Mouse (Mus musculus) MEL (cell line): ENCODE measurements around the gene Sbsn. TPM values are rescaled to one million over a fixed set of nuclear protein-coding genes. Genes with fewer than 3 reads are reported as not detected.

Experiments
- DNase-seq: peaks from one replicate; pipeline ENCODE4 v3.0.0; 2011; ENCODE audit warnings: low read depth, low spot score
- H3K27ac ChIP-seq: 2 replicates; pipeline ENCODE4 v1.5.1; 2012; ENCODE audit warnings: low read depth, mild to moderate bottlenecking, control low read depth, low read length, moderate library complexity; ENCODE audit not compliant: control insufficient read depth
- H3K27me3 ChIP-seq, 2 experiments: fragments of 150-350 bp in 1 of 2; sonication (generic) in 1 of 2; 2 replicates each; pipeline ENCODE4 v1.6.1; 2012; ENCODE audit warnings: low read length in 2 of 2, mild to moderate bottlenecking in 2 of 2, improper control_type of control experiment in 1 of 2, moderate library complexity in 1 of 2; ENCODE audit not compliant: insufficient read depth in 2 of 2, control insufficient read depth in 1 of 2
- H3K36me3 ChIP-seq, 2 experiments: 2 replicates each; pipeline ENCODE4 v1.6.1; 2012 to 2014; ENCODE audit warnings: low read length in 2 of 2, improper control_type of control experiment in 1 of 2, inconsistent platforms in 1 of 2, mild to moderate bottlenecking in 1 of 2; ENCODE audit not compliant: insufficient read depth in 2 of 2, control insufficient read depth in 1 of 2
- H3K4me1 ChIP-seq, 2 experiments: fragments of 150-350 bp in 1 of 2; sonication (generic) in 1 of 2; 2 replicates each; pipeline ENCODE4 v1.6.1; 2012; ENCODE audit warnings: low read length in 2 of 2, improper control_type of control experiment in 1 of 2, mild to moderate bottlenecking in 1 of 2; ENCODE audit not compliant: insufficient read depth in 2 of 2, control insufficient read depth in 1 of 2
- H3K4me3 ChIP-seq, 2 experiments: fragments of 150-350 bp in 1 of 2; sonication (generic) in 1 of 2; 2 replicates each; pipeline ENCODE4 v1.5.1; 2012; ENCODE audit warnings: low read depth in 2 of 2, low read length in 2 of 2, mild to moderate bottlenecking in 2 of 2, moderate library complexity in 2 of 2, control low read depth in 1 of 2, improper control_type of control experiment in 1 of 2; ENCODE audit not compliant: control insufficient read depth in 1 of 2, insufficient read depth in 1 of 2
- H3K79me2 ChIP-seq: 2 replicates; pipeline ENCODE4 v1.6.1; 2012; ENCODE audit warnings: mild to moderate bottlenecking, low read length, moderate library complexity; ENCODE audit not compliant: control insufficient read depth, poor library complexity, insufficient read depth
- H3K9ac ChIP-seq: 2 replicates; pipeline ENCODE4 v1.6.1; 2012; ENCODE audit warnings: low read depth, mild to moderate bottlenecking, control low read depth, low read length, moderate library complexity; ENCODE audit not compliant: control insufficient read depth, poor library complexity, severe bottlenecking
- H3K9me3 ChIP-seq: fragments of 150-350 bp; sonication (generic); replicated peaks from 2 replicates; pipeline ENCODE4 v1.6.1; 2012; ENCODE audit warnings: mild to moderate bottlenecking, low read length, improper control_type of control experiment, moderate library complexity; ENCODE audit not compliant: insufficient read depth
- BHLHE40 ChIP-seq: IDR thresholded peaks from 2 replicates; pipeline ENCODE4 v1.6.1; 2012; ENCODE audit warnings: low read depth, mild to moderate bottlenecking, inconsistent platforms, low read length, improper control_type of control experiment, borderline replicate concordance
- CHD1 ChIP-seq: IDR thresholded peaks from 2 replicates; pipeline ENCODE4 v1.6.1; 2012; ENCODE audit warnings: low read depth, mild to moderate bottlenecking, inconsistent platforms, low read length, improper control_type of control experiment
- CHD2 ChIP-seq: IDR thresholded peaks from 2 replicates; pipeline ENCODE4 v1.6.1; 2011; ENCODE audit warnings: low read length, improper control_type of control experiment
- CTCF ChIP-seq, 3 experiments: IDR thresholded peaks in 2 of 3; conservative IDR thresholded peaks in 1 of 3; 2 replicates each; pipeline ENCODE4 v1.5.1; 2011 to 2012; ENCODE audit warnings: low read length in 3 of 3, low read depth in 2 of 3, mild to moderate bottlenecking in 2 of 3, improper control_type of control experiment in 1 of 3, inconsistent platforms in 1 of 3, mixed read lengths in 1 of 3, moderate library complexity in 1 of 3; ENCODE audit not compliant: control insufficient read depth in 1 of 3, insufficient read depth in 1 of 3, poor library complexity in 1 of 3, severe bottlenecking in 1 of 3
- E2F4 ChIP-seq: IDR thresholded peaks from 2 replicates; pipeline ENCODE4 v1.6.1; 2011; ENCODE audit warnings: low read depth, low read length, improper control_type of control experiment, borderline replicate concordance
- ELF1 ChIP-seq: IDR thresholded peaks from 2 replicates; pipeline ENCODE4 v1.6.1; 2014; ENCODE audit warnings: low read depth, mild to moderate bottlenecking, inconsistent platforms, low read length, improper control_type of control experiment, moderate library complexity
- EP300 ChIP-seq, 2 experiments: IDR thresholded peaks; 2 replicates each; pipeline ENCODE4 v1.6.1; 2011; ENCODE audit warnings: improper control_type of control experiment in 2 of 2, low read length in 2 of 2, low read depth in 1 of 2, mild to moderate bottlenecking in 1 of 2
- ETS1 ChIP-seq: IDR thresholded peaks from 2 replicates; pipeline ENCODE4 v1.6.1; 2012; ENCODE audit warnings: low read depth, mild to moderate bottlenecking, inconsistent platforms, low read length, improper control_type of control experiment, moderate library complexity
- GABPA ChIP-seq: IDR thresholded peaks from 2 replicates; pipeline ENCODE4 v1.6.1; 2012; ENCODE audit warnings: low read depth, mild to moderate bottlenecking, inconsistent platforms, low read length, improper control_type of control experiment, moderate library complexity
- GATA1 ChIP-seq: IDR thresholded peaks from 2 replicates; pipeline ENCODE4 v1.6.1; 2011; ENCODE audit warnings: low read depth, low read length, improper control_type of control experiment
- HCFC1 ChIP-seq: IDR thresholded peaks from 2 replicates; pipeline ENCODE4 v1.6.1; 2012; ENCODE audit warnings: low read depth, mild to moderate bottlenecking, inconsistent platforms, low read length, improper control_type of control experiment, moderate library complexity
- JUND ChIP-seq: IDR thresholded peaks from 2 replicates; pipeline ENCODE4 v1.6.1; 2011; ENCODE audit warnings: low read depth, mild to moderate bottlenecking, improper control_type of control experiment, low read length
- KAT2A ChIP-seq: conservative IDR thresholded peaks from 2 replicates; pipeline ENCODE4 v1.6.1; 2012; ENCODE audit warnings: low read depth, low read length, improper control_type of control experiment, inconsistent platforms
- MAFK ChIP-seq: IDR thresholded peaks from 2 replicates; pipeline ENCODE4 v1.6.1; 2011; ENCODE audit warnings: low read depth, mild to moderate bottlenecking, low read length, improper control_type of control experiment, borderline replicate concordance
- MAX ChIP-seq: IDR thresholded peaks from 2 replicates; pipeline ENCODE4 v1.6.1; 2011; ENCODE audit warnings: low read length, improper control_type of control experiment
- MEF2A ChIP-seq: IDR thresholded peaks from 2 replicates; pipeline ENCODE4 v1.6.1; 2014; ENCODE audit warnings: low read depth, mild to moderate bottlenecking, inconsistent platforms, low read length, improper control_type of control experiment; ENCODE audit not compliant: poor library complexity, insufficient replicate concordance, severe bottlenecking; ENCODE audit errors: extremely low read depth
- MXI1 ChIP-seq: IDR thresholded peaks from 2 replicates; pipeline ENCODE4 v1.6.1; 2011; ENCODE audit warnings: mild to moderate bottlenecking, low read depth, low read length, improper control_type of control experiment
- MYB ChIP-seq: IDR thresholded peaks from 2 replicates; pipeline ENCODE4 v1.6.1; 2011; ENCODE audit warnings: mild to moderate bottlenecking, low read depth, low read length, improper control_type of control experiment
- MYC ChIP-seq: IDR thresholded peaks from 2 replicates; pipeline ENCODE4 v1.6.1; 2011; ENCODE audit warnings: low read depth, mild to moderate bottlenecking, low read length, improper control_type of control experiment, moderate library complexity
- NELFE ChIP-seq: IDR thresholded peaks from 2 replicates; pipeline ENCODE4 v1.6.1; 2011; ENCODE audit warnings: low read depth, low read length, improper control_type of control experiment
- NRF1 ChIP-seq: IDR thresholded peaks from 2 replicates; pipeline ENCODE4 v1.6.1; 2014; ENCODE audit warnings: low read depth, mild to moderate bottlenecking, inconsistent platforms, low read length, improper control_type of control experiment, moderate library complexity; ENCODE audit not compliant: poor library complexity, insufficient read depth, severe bottlenecking
- POLR2A ChIP-seq, 2 experiments: IDR thresholded peaks; 2 replicates each; pipeline ENCODE4 v1.6.1; 2011 to 2012; ENCODE audit warnings: low read length in 2 of 2, mild to moderate bottlenecking in 2 of 2, control low read depth in 1 of 2, improper control_type of control experiment in 1 of 2, low read depth in 1 of 2, moderate library complexity in 1 of 2; ENCODE audit not compliant: control insufficient read depth in 1 of 2, insufficient read depth in 1 of 2, poor library complexity in 1 of 2
- POLR2AphosphoS2 ChIP-seq: IDR thresholded peaks from 2 replicates; pipeline ENCODE4 v1.6.1; 2011; ENCODE audit warnings: low read length, improper control_type of control experiment
- RAD21 ChIP-seq: IDR thresholded peaks from 2 replicates; pipeline ENCODE4 v1.6.1; 2011; ENCODE audit warnings: mild to moderate bottlenecking, low read depth, low read length, improper control_type of control experiment
- RCOR1 ChIP-seq: IDR thresholded peaks from 2 replicates; pipeline ENCODE4 v1.6.1; 2012; ENCODE audit warnings: low read depth, mild to moderate bottlenecking, inconsistent platforms, low read length, improper control_type of control experiment
- SIN3A ChIP-seq: IDR thresholded peaks from 2 replicates; pipeline ENCODE4 v1.6.1; 2012; ENCODE audit warnings: low read length, improper control_type of control experiment, inconsistent platforms
- SMC3 ChIP-seq: IDR thresholded peaks from 2 replicates; pipeline ENCODE4 v1.6.1; 2011; ENCODE audit warnings: low read depth, low read length, improper control_type of control experiment
- TAL1 ChIP-seq: IDR thresholded peaks from 2 replicates; pipeline ENCODE4 v1.6.1; 2012; ENCODE audit warnings: mild to moderate bottlenecking, inconsistent platforms, low read length, moderate library complexity, mixed read lengths
- TBP ChIP-seq: IDR thresholded peaks from 2 replicates; pipeline ENCODE4 v1.8.0; 2011; ENCODE audit warnings: low read depth, low read length, improper control_type of control experiment
- UBTF ChIP-seq: IDR thresholded peaks from 2 replicates; pipeline ENCODE4 v1.6.1; 2012; ENCODE audit warnings: low read depth, mild to moderate bottlenecking, inconsistent platforms, low read length, improper control_type of control experiment, moderate library complexity, borderline replicate concordance; ENCODE audit not compliant: insufficient read depth
- USF1 ChIP-seq: IDR thresholded peaks from 2 replicates; pipeline ENCODE4 v1.6.1; 2014; ENCODE audit warnings: low read depth, mild to moderate bottlenecking, inconsistent platforms, low read length, improper control_type of control experiment, moderate library complexity
- USF2 ChIP-seq, 2 experiments: IDR thresholded peaks; 2 replicates each; pipeline ENCODE4 v1.6.1; 2011 to 2012; ENCODE audit warnings: improper control_type of control experiment in 2 of 2, low read length in 2 of 2, borderline replicate concordance in 1 of 2, inconsistent platforms in 1 of 2, low read depth in 1 of 2, mild to moderate bottlenecking in 1 of 2; ENCODE audit not compliant: insufficient read depth in 1 of 2
- ZC3H11A ChIP-seq: IDR thresholded peaks from 2 replicates; pipeline ENCODE4 v1.6.1; 2012; ENCODE audit warnings: low read depth, mild to moderate bottlenecking, inconsistent platforms, low read length, improper control_type of control experiment
- ZKSCAN1 ChIP-seq: IDR thresholded peaks from 2 replicates; pipeline ENCODE4 v1.6.1; 2012; ENCODE audit warnings: low read depth, mild to moderate bottlenecking, inconsistent platforms, low read length, improper control_type of control experiment, moderate library complexity
- ZMIZ1 ChIP-seq: IDR thresholded peaks from 2 replicates; pipeline ENCODE4 v1.6.1; 2012; ENCODE audit warnings: low read depth, mild to moderate bottlenecking, inconsistent platforms, low read length, improper control_type of control experiment, moderate library complexity
- ZNF384 ChIP-seq: IDR thresholded peaks from 2 replicates; pipeline ENCODE4 v1.6.1; 2012; ENCODE audit warnings: low read depth, mild to moderate bottlenecking, inconsistent platforms, low read length, improper control_type of control experiment
- polyA plus RNA-seq, 2 experiments: library from polyadenylated mRNA; stranded (reverse) in 1 of 2; unstranded in 1 of 2; fragments of >175 nt in 1 of 2; fragments of >200 nt in 1 of 2; gene quantifications; 2 replicates each; pipeline versions ENCODE4 v1.2.1 to v1.2.4; 2012; ENCODE audit warnings: low replicate concordance in 2 of 2, low read depth in 1 of 2; ENCODE audit not compliant: insufficient read length in 2 of 2, insufficient read depth in 1 of 2, missing spikeins in 1 of 2
- total RNA-seq: library from RNA; depleted of rRNA; stranded (reverse); fragments of 300-350 nt; gene quantifications from 2 replicates; pipeline ENCODE4 v1.2.3, GENCODE M21; 2012

Sbsn gene
- total and polyA plus RNA-seq, 3 experiments, result 0.17 to 1.2 TPM; not detected in 1

DNA sequence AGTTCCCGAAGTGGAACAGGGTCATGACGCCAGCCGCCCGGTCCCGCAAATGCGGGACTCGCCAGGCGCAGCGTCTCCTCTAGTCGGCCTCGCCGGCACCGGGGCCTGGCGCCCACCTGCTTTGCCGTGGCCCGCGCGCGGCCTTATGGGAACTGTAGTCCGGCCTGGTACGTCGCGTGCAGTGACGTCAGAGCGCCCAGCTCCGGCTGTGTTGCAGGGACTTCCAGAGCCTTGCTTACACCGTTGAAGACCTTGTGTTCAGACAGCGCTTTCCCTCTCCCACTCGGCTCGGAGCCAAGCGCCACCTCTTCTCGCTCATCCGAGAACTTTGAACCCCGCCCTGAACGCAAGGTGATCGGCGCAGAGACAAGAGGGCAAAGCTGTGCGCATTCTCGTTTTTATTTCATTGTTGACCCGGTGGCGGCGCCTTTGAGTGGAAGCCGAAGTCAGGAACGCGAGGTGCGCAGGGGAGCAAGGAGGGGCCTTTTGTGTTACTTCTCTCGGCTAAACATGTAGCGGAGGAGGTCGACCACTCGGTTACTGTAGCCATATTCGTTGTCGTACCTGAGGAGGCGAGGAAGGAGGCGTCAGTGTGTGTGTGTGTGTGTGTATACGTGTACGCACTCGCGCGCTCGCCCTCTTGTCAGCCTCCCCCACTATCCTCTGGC lies 21.7 kb upstream of the Sbsn start, which contains the start of gene Tmem147:
Tmem147 (minus strand) TSS at position 145 of the 668 bp plus-strand sequence.
- Histone ChIP-seq H3K36me3 (peaks cover 0 to 4% of the 10 kb centered on the region in 2 experiments; a peak in 2 of 4 replicates), H3K27ac (peak within 1 kb of the TSS; percentile 86), H3K9ac (peak within 1 kb of the TSS; percentile 80), H3K4me3 (peak within 1 kb of the TSS; percentile 75 to 83), H3K27me3 (no peaks in the 10 kb centered on the region), H3K79me2 (peaks cover 14% of the 10 kb centered on the region), H3K9me3 (no peaks in the 10 kb centered on the region), H3K4me1 (peaks cover 3 to 11% of the 10 kb centered on the region in 2 experiments; a peak in 3 of 4 replicates)
- peak; percentile 100 for DNase-seq
- TF ChIP-seq ZC3H11A (no peak), ETS1 (peak; percentile 54; the same call in 1 of the 2 replicates), GABPA (no peak), MYB (no peak), MYC (peak; percentile 81), MAX (peak; percentile 75), USF1 (peak; percentile 55), MEF2A (no peak), MXI1 (peak; percentile 94), POLR2AphosphoS2 (peak; percentile 33), EP300 (IDR thresholded peaks at IDR 0.05; ENCODE audit: low read depth in 1 of 2, low read length in 2 of 2) (peak in 1 of 2 experiments; percentile 28; a peak in 1 of 4 replicates), USF2 (IDR thresholded peaks at IDR 0.05; ENCODE audit: borderline replicate concordance in 1 of 2, insufficient read depth in 1 of 2, low read depth in 1 of 2, low read length in 2 of 2) (no peak), SIN3A (peak; percentile 94), TBP (peak; percentile 67; the same call in 1 of the 2 replicates), TAL1 (no peak), RCOR1 (no peak), CTCF (IDR thresholded peaks at IDR 0.05 in 2 of 3, conservative IDR thresholded peaks at IDR 0.05 in 1 of 3; ENCODE audit: control insufficient read depth in 1 of 3, insufficient read depth in 1 of 3, low read depth in 2 of 3, low read length in 3 of 3, poor library complexity in 1 of 3, severe bottlenecking in 1 of 3) (peak in 2 of 3 experiments; percentile 42 to 51; a peak in 5 of 6 replicates), POLR2A (IDR thresholded peaks at IDR 0.05; ENCODE audit: control insufficient read depth in 1 of 2, insufficient read depth in 1 of 2, low read depth in 1 of 2, low read length in 2 of 2, poor library complexity in 1 of 2) (peak; percentile 26 to 82; a peak in 2 of 4 replicates), ZKSCAN1 (no peak), ZNF384 (no peak), JUND (no peak), E2F4 (no peak), CHD2 (no peak), KAT2A (peak; percentile 89), ZMIZ1 (peak; percentile 50; the same call in 1 of the 2 replicates), GATA1 (no peak), RAD21 (no peak), HCFC1 (peak; percentile 99), SMC3 (peak; percentile 28), NRF1 (peak; percentile 71), BHLHE40 (peak; percentile 8; the same call in 1 of the 2 replicates), CHD1 (no peak), NELFE (peak; percentile 67), UBTF (0 out of 2 replicates have a peak, but pooled peaks have one; percentile 1), ELF1 (peak; percentile 71), MAFK (no peak)
